Mouse (Mus musculus) limb, embryonic 14.5 days (tissue): ENCODE data around the gene Prrx2. TPM values are rescaled to one million over a fixed set of nuclear protein-coding genes. Genes with fewer than 3 reads are reported as not detected.

Experiments
- ATAC-seq: fragments of 200-750 bp; cut with Nextera tagmentation; 2 replicates; pipeline ENCODE4 v1.8.0; 2017; ENCODE audit warnings: low read depth, moderate number of reproducible peaks, moderate TSS enrichment; ENCODE audit not compliant: low FRiP score
- DNase-seq: peaks from one replicate; pipeline ENCODE4 v3.0.0-alpha.2; 2015; ENCODE audit warnings: low spot score
- H3K27ac ChIP-seq: fragments of 300-500 bp; sonication (generic); replicated peaks from 2 replicates; pipeline ENCODE4 v1.5.1; 2014; ENCODE audit warnings: low read depth, mild to moderate bottlenecking, low read length, moderate library complexity, mixed read lengths
- H3K27me3 ChIP-seq: fragments of 300-500 bp; sonication (generic); 2 replicates; pipeline ENCODE4 v1.6.1; 2014; ENCODE audit warnings: low read length, mixed read lengths; ENCODE audit not compliant: control insufficient read depth, insufficient read depth
- H3K36me3 ChIP-seq: fragments of 300-500 bp; sonication (generic); 2 replicates; pipeline ENCODE4 v1.6.1; 2014; ENCODE audit warnings: mild to moderate bottlenecking, low read length, moderate library complexity, mixed read lengths; ENCODE audit not compliant: control insufficient read depth, insufficient read depth
- H3K4me1 ChIP-seq: fragments of 300-500 bp; sonication (generic); 2 replicates; pipeline ENCODE4 v1.6.1; 2014; ENCODE audit warnings: antibody characterized with exemption, low read length, mixed read lengths; ENCODE audit not compliant: control insufficient read depth, insufficient read depth
- H3K4me2 ChIP-seq: fragments of 300-500 bp; sonication (generic); replicated peaks from 2 replicates; pipeline ENCODE4 v1.6.1; 2014; ENCODE audit warnings: low read depth, mild to moderate bottlenecking, low read length, moderate library complexity; ENCODE audit not compliant: severe bottlenecking
- H3K4me3 ChIP-seq: fragments of 300-500 bp; sonication (generic); replicated peaks from 2 replicates; pipeline ENCODE4 v1.5.1; 2014; ENCODE audit warnings: low read length
- H3K9ac ChIP-seq: fragments of 300-500 bp; sonication (generic); 2 replicates; pipeline ENCODE4 v1.6.1; 2014; ENCODE audit warnings: mild to moderate bottlenecking, low read depth, low read length, moderate library complexity; ENCODE audit not compliant: severe bottlenecking
- H3K9me3 ChIP-seq: fragments of 300-500 bp; sonication (generic); 2 replicates; pipeline ENCODE4 v1.6.1; 2016; ENCODE audit warnings: low read length; ENCODE audit not compliant: control insufficient read depth
- POLR2A ChIP-seq: fragments of 200-500 bp; IDR thresholded peaks from 2 replicates; pipeline ENCODE4 v1.8.0; 2012; ENCODE audit warnings: inconsistent platforms, mild to moderate bottlenecking, moderate library complexity, borderline replicate concordance; ENCODE audit not compliant: insufficient read depth, insufficient read length; ENCODE audit errors: extremely low read depth
- WGBS: fragments of 180-500 bp; shearing (Covaris S2); extraction: QIAGEN DNeasy Blood & Tissue Kit; methylation state at CpG from one replicate; pipeline ENCODE4 v1.1.7; 2014; 5-methylcytosine and 5-hydroxymethylcytosine counted together
- polyA plus RNA-seq, 2 experiments: library from polyadenylated mRNA; depleted of rRNA in 1 of 2; stranded (reverse) in 1 of 2; unstranded in 1 of 2; fragments of >200 nt; fragmentation: Nextera tagmentation in 1 of 2; extraction: Ambion mirVana in 1 of 2; gene quantifications; 2 replicates each; pipeline versions ENCODE4 v1.2.1 to v1.2.3; 2012 to 2014

Prrx2 gene
- polyA plus RNA-seq, 2 experiments, result 93.1 to 176 TPM

- Histone ChIP-seq H3K36me3 (peaks cover 12% of the 10 kb centered on the region), H3K4me3 (no peak within 1 kb of the TSS), H3K27ac (no peak within 1 kb of the TSS), H3K9me3 (no peaks in the 10 kb centered on the region), H3K4me1 (peaks cover 35% of the 10 kb centered on the region), H3K4me2 (no peak within 1 kb of the TSS), H3K9ac (no peak within 1 kb of the TSS), H3K27me3 (no peaks in the 10 kb centered on the region)
- DNase-seq (no peak), ATAC-seq (no peak)
- no peak for TF ChIP-seq POLR2A
- 8% methylated on average over 4 of the region's 4 CpGs for WGBS
These were observed 4.4 kb upstream of the Prrx2 start, which contains the start of gene Asb6 for GRCm38 (mm10) chr2:30830283-30830795. Asb6 (minus strand) TSS chr2:30830333.

GRCm38 (mm10) chr2:30833644-30834043, 1.1 kb upstream of the Prrx2 start:
- ATAC-seq, result peak; percentile 51; the same call in 1 of the 2 replicates
- Histone ChIP-seq H3K9ac (no peak overlapping the region; the same call in 1 of the 2 replicates), H3K4me2 (0 out of 2 replicates have a peak overlapping the region, but pooled peaks have one; percentile 0)

GRCm38 (mm10) chr2:30836238-30836990, 1.6 kb downstream of the Prrx2 start:
- TF ChIP-seq POLR2A, result no peak
- peak; percentile 73 for ATAC-seq
- Histone ChIP-seq H3K27me3 (no peaks in the 10 kb centered on the region), H3K4me2 (peak overlapping the region; percentile 40), H3K4me1 (peaks cover 47% of the 10 kb centered on the region), H3K27ac (peak overlapping the region; percentile 89), H3K9me3 (no peaks in the 10 kb centered on the region), H3K9ac (peak overlapping the region; percentile 32; the same call in 1 of the 2 replicates), H3K4me3 (no peak overlapping the region), H3K36me3 (no peaks in the 10 kb centered on the region)
- peak; percentile 71 for DNase-seq
- WGBS, result 4% methylated on average over 21 of the region's 21 CpGs

More at GRCm38 (mm10) chr2:30833644-30834043, 1.1 kb upstream of the Prrx2 start:
- Histone ChIP-seq H3K36me3 (no peaks in the 10 kb centered on the region), H3K27me3 (no peaks in the 10 kb centered on the region), H3K9me3 (no peaks in the 10 kb centered on the region), H3K4me1 (peaks cover 47% of the 10 kb centered on the region), H3K4me3 (no peak overlapping the region), H3K27ac (peak overlapping the region; percentile 79)
- peak; percentile 92 for DNase-seq
- TF ChIP-seq POLR2A, result no peak
- WGBS, result 12% methylated on average over 5 of the region's 5 CpGs

GRCm38 (mm10) chr2:30842615-30843014, 7.8 kb downstream of the Prrx2 start:
- WGBS, result 50% methylated on average over 10 of the region's 10 CpGs
- no peak for TF ChIP-seq POLR2A
- Histone ChIP-seq H3K4me2 (no peak overlapping the region), H3K4me1 (peaks cover 24% of the 10 kb centered on the region), H3K9ac (no peak overlapping the region), H3K9me3 (no peaks in the 10 kb centered on the region), H3K27me3 (no peaks in the 10 kb centered on the region), H3K4me3 (no peak overlapping the region), H3K27ac (no peak overlapping the region), H3K36me3 (no peaks in the 10 kb centered on the region)
- DNase-seq (no peak), ATAC-seq (no peak)

- peaks cover 2% of the 10 kb centered on the region; the same call in 1 of the 2 replicates for H3K36me3 ChIP-seq
- WGBS, result 1% methylated on average over 41 of the region's 80 CpGs
- TF ChIP-seq POLR2A, result no peak
- H3K9ac ChIP-seq, result peak overlapping the region; percentile 94
- DNase-seq, result no peak
- peak; percentile 53 for ATAC-seq
- H3K4me2 ChIP-seq, result peak overlapping the region; percentile 63
- H3K27ac ChIP-seq, result peak overlapping the region; percentile 76
- peaks cover 37% of the 10 kb centered on the region for H3K4me1 ChIP-seq
- H3K27me3 ChIP-seq, result no peaks in the 10 kb centered on the region
- H3K9me3 ChIP-seq, result no peaks in the 10 kb centered on the region
- peak overlapping the region; percentile 74 for H3K4me3 ChIP-seq
These were observed 10.6 kb downstream of the Prrx2 start for GRCm38 (mm10) chr2:30845152-30846070.
